ENCODE assay signal across 9 mouse cellular contexts in genomic region chr11:21174396-21174795, GRCm38 (mm10).
DNase-seq lines count a peak whose midpoint lies in the region; ATAC-seq and TF ChIP-seq lines count a peak whose summit lies in the region.
"Had no signal": no experiment of that assay in that cellular context is flagged by ENCODE, and none has a peak within 500 bp of the region (broad histone marks: within the 10 kb centered on the region; RNA-seq: fewer than 3 reads in every experiment).

No protein-coding gene starts in this region.

- H3K4me3 ChIP-seq in bone marrow, adult 2 months (replicated peaks; ENCODE audit: control insufficient read depth, low read depth, low read length) = no peak overlapping the region
- H3K4me3 ChIP-seq: limb, embryonic 13.5 days had no signal

- no peak for TF ChIP-seq CTCF in bone marrow, adult 2 months (IDR thresholded peaks at IDR 0.05; ENCODE audit: control insufficient read depth, insufficient read depth, low read length)

- peak; percentile 47 to 73 for DNase-seq in right cerebral cortex, postnatal 10 days (ENCODE audit: low spot score in 2 of 2)
- DNase-seq in right cerebral cortex, postnatal 14 days = no peak
- peak; percentile 76 for DNase-seq in lung, postnatal 14 days
- DNase-seq in thymus, adult 18-20 months = peak; percentile 76 to 92
- DNase-seq in cerebellum, adult 8-10 months = no peak
- DNase-seq in right cerebral cortex, postnatal 25 days = no peak

- peak; percentile 65 to 80 for ATAC-seq in hematopoietic stem cell, adult 5-6 weeks (replicated peaks in 1 of 2; ENCODE audit: insufficient read depth in 1 of 2, low FRiP score in 2 of 2, low TSS enrichment in 1 of 2, low read depth in 1 of 2, poor library complexity in 2 of 2, severe bottlenecking in 2 of 2)

- TF ChIP-seq POLR2A in bone marrow, adult 2 months (IDR thresholded peaks at IDR 0.05; ENCODE audit: borderline replicate concordance, control insufficient read depth, low read depth, low read length) = 0 out of 2 replicates have a peak, but pooled peaks have one; percentile 27

- peaks cover 1% of the 10 kb centered on the region; the same call in 1 of the 2 replicates for H3K4me1 ChIP-seq in bone marrow, adult 2 months (ENCODE audit: control insufficient read depth, insufficient read depth, low read length)

- H3K27ac ChIP-seq in bone marrow, adult 2 months (ENCODE audit: control insufficient read depth, insufficient read depth, low read depth, low read length, poor library complexity) = peak overlapping the region; percentile 79
- H3K27ac ChIP-seq: limb, embryonic 13.5 days had no signal

- 3% methylated on average over 5 of the region's 5 CpGs for WGBS in bone marrow, adult 2 months

Comparison
In these comparisons a context has a peak if more than half of its experiments do, and no peak if none do; other contexts are left out.
1. DNase-seq: peak in right cerebral cortex, postnatal 10 days (2 of 2), lung, postnatal 14 days (single experiment) and thymus, adult 18-20 months (2 of 2); none in right cerebral cortex, postnatal 14 days (single experiment), cerebellum, adult 8-10 months (single experiment) and right cerebral cortex, postnatal 25 days (single experiment).